Mouse (Mus musculus) hindbrain, embryonic 15.5 days (tissue): ENCODE measurements around the gene Pdia2. TPM values are rescaled to one million over a fixed set of nuclear protein-coding genes. Genes with fewer than 3 reads are reported as not detected.

ENCODE experiments used
- polyA plus RNA-seq: library from polyadenylated mRNA; unstranded; fragments of >200 nt; fragmentation: Nextera tagmentation; extraction: Ambion mirVana; gene quantifications from 2 replicates; pipeline ENCODE4 v1.2.1, GENCODE M21; 2015

The Pdia2 gene
- polyA plus RNA-seq, 1 experiment from 2014 or later, result 0.38 TPM

Other genes starting within 250 kb of the Pdia2 start
- 2.7 and 5.4 TPM in 2 replicates for gene A930017K11Rik, start 246.5 kb downstream of the Pdia2 start, polyA plus RNA-seq
- gene Capn15, start 213.3 kb downstream of the Pdia2 start, polyA plus RNA-seq, result 20.2 and 27.6 TPM in 2 replicates
- gene Rab11fip3, start 129.5 kb downstream of the Pdia2 start, polyA plus RNA-seq, result 27.2 and 31.0 TPM in 2 replicates
- gene Decr2, start 108.8 kb downstream of the Pdia2 start, polyA plus RNA-seq, result 40.6 and 42.0 TPM in 2 replicates
- gene Nme4, start 103.5 kb downstream of the Pdia2 start, polyA plus RNA-seq, result 24.3 and 25.1 TPM in 2 replicates
- gene Tmem8, start 85.8 kb downstream of the Pdia2 start, polyA plus RNA-seq, result 4.5 and 4.8 TPM in 2 replicates
- 183 and 184 TPM in 2 replicates for gene Mrpl28, start 75.6 kb downstream of the Pdia2 start, polyA plus RNA-seq
- 15.5 and 15.8 TPM in 2 replicates for gene Axin1, start 60.4 kb downstream of the Pdia2 start, polyA plus RNA-seq
- gene Rgs11, start 3.9 kb upstream of the Pdia2 start, polyA plus RNA-seq, result 18.7 TPM in 2 replicates
- gene Arhgdig, start 8.7 kb upstream of the Pdia2 start, polyA plus RNA-seq, result 193 and 206 TPM in 2 replicates
- gene Fam234a, start 45.2 kb upstream of the Pdia2 start, polyA plus RNA-seq, result 34.2 and 35.6 TPM in 2 replicates
- 99.8 and 104 TPM in 2 replicates for gene Luc7l, start 53.8 kb upstream of the Pdia2 start, polyA plus RNA-seq
- gene Neurl1b, start 215.7 kb upstream of the Pdia2 start, polyA plus RNA-seq, result 1.6 and 1.9 TPM in 2 replicates